Comparison of ENCODE assay signal across 11 mouse cellular contexts in genomic region chr19:10417436-10417835, GRCm38 (mm10). TPM values are rescaled to one million over a fixed set of nuclear protein-coding genes. Genes with fewer than 3 reads are reported as not detected.
A peak's percentile ranks its signal among the peaks of the same experiment; 100 is the strongest.
DNase-seq lines count a peak whose midpoint lies in the region; ATAC-seq and TF ChIP-seq lines count a peak whose summit lies in the region.
"Had no signal": no experiment of that assay in that cellular context is flagged by ENCODE, and none has a peak within 500 bp of the region (broad histone marks: within the 10 kb centered on the region; RNA-seq: fewer than 3 reads in every experiment).

No protein-coding gene starts in this region.

- H3K9me3 ChIP-seq in forebrain, embryonic 15.5 days: no peaks in the 10 kb centered on the region
- no peaks in the 10 kb centered on the region for H3K9me3 ChIP-seq in stomach, postnatal 0 days (ENCODE audit: control insufficient read depth, low read length)
- H3K9me3 ChIP-seq: embryonic facial prominence, embryonic 10.5 days; limb, embryonic 15.5 days; neural tube, embryonic 12.5 days had no signal

- H3K4me2 ChIP-seq in forebrain, embryonic 15.5 days (replicated peaks): no peak overlapping the region
- H3K4me2 ChIP-seq in stomach, postnatal 0 days (replicated peaks; ENCODE audit: low read depth): no peak overlapping the region
- H3K4me2 ChIP-seq: limb, embryonic 15.5 days; neural tube, embryonic 12.5 days had no signal

- H3K4me3 ChIP-seq in forebrain, embryonic 15.5 days: no peak overlapping the region
- no peak overlapping the region for H3K4me3 ChIP-seq in stomach, postnatal 0 days (ENCODE audit: low read depth, low read length)
- H3K4me3 ChIP-seq: embryonic facial prominence, embryonic 10.5 days; limb, embryonic 15.5 days; neural tube, embryonic 12.5 days had no signal

- no peaks in the 10 kb centered on the region for H3K27me3 ChIP-seq in forebrain, embryonic 15.5 days
- H3K27me3 ChIP-seq in stomach, postnatal 0 days (ENCODE audit: control insufficient read depth, insufficient read depth, low read length): no peaks in the 10 kb centered on the region

- no peak overlapping the region for H3K27ac ChIP-seq in forebrain, embryonic 15.5 days (replicated peaks)
- no peak overlapping the region for H3K27ac ChIP-seq in stomach, postnatal 0 days (replicated peaks)
- H3K27ac ChIP-seq: embryonic facial prominence, embryonic 10.5 days; limb, embryonic 15.5 days; neural tube, embryonic 12.5 days had no signal

- H3K9ac ChIP-seq in forebrain, embryonic 15.5 days (replicated peaks): no peak overlapping the region
- H3K9ac ChIP-seq in stomach, postnatal 0 days (ENCODE audit: low read length): no peak overlapping the region
- H3K9ac ChIP-seq: limb, embryonic 15.5 days; neural tube, embryonic 12.5 days had no signal

- no peak for ATAC-seq in forebrain, embryonic 15.5 days (replicated peaks)
- no peak for ATAC-seq in stomach, postnatal 0 days (ENCODE audit: low FRiP score, low TSS enrichment)

- intact Hi-C loops in heart, postnatal 25 days (cut with DNase I): no loop called here

- WGBS in forebrain, embryonic 15.5 days: 62% methylated on average over 12 of the region's 12 CpGs
- 68% methylated on average over 12 of the region's 12 CpGs for WGBS in stomach, postnatal 0 days

- no peak for TF ChIP-seq CTCF in stomach, postnatal 0 days (IDR thresholded peaks at IDR 0.05; ENCODE audit: low read depth)

- peak; percentile 69 to 78 for DNase-seq in right cerebral cortex, adult 2 months (ENCODE audit: low spot score in 2 of 2)
- DNase-seq in right cerebral cortex, postnatal 10 days (ENCODE audit: low spot score in 2 of 2): no peak
- peak; percentile 98 for DNase-seq in cerebellum, adult 9-11 months
- DNase-seq in heart, postnatal 25 days (ENCODE audit: low spot score): peak; percentile 58
- DNase-seq in stomach, postnatal 0 days (ENCODE audit: low spot score): no peak
- no peak for DNase-seq in spleen, postnatal 10 days (ENCODE audit: low spot score in 2 of 2)
- DNase-seq: gastrocnemius, postnatal 25 days had no signal

- H3K4me1 ChIP-seq in forebrain, embryonic 15.5 days: peaks cover 37% of the 10 kb centered on the region
- H3K4me1 ChIP-seq in stomach, postnatal 0 days (replicated peaks; ENCODE audit: control insufficient read depth, insufficient read depth): no peaks in the 10 kb centered on the region; the same call in 1 of the 2 replicates

- TF ChIP-seq EP300 in stomach, postnatal 0 days (optimal IDR thresholded peaks at IDR 0.05): no peak

- H3K36me3 ChIP-seq in forebrain, embryonic 15.5 days: no peaks in the 10 kb centered on the region
- H3K36me3 ChIP-seq in stomach, postnatal 0 days (ENCODE audit: control insufficient read depth, insufficient read depth, low read length): no peaks in the 10 kb centered on the region
- H3K36me3 ChIP-seq: embryonic facial prominence, embryonic 10.5 days; limb, embryonic 15.5 days; neural tube, embryonic 12.5 days had no signal

RNA-seq across cellular contexts. Expression of gene Syt7, which starts 28.5 kb away (rescaled TPM):
- 10 to 100 TPM; 45.8 to 47.0 TPM for total RNA-seq in heart, postnatal 25 days (2021)
- polyA plus RNA-seq in forebrain, embryonic 15.5 days (2015; fragmentation: Nextera tagmentation; extraction: Ambion mirVana): 8.9 and 10.3 TPM in 2 replicates
- 2.7 and 4.3 TPM in 2 replicates for polyA plus RNA-seq in stomach, postnatal 0 days (2015; fragmentation: Nextera tagmentation; extraction: Ambion mirVana)

RNA-seq across cellular contexts. Expression of gene Lrrc10b, which starts 39.8 kb away (rescaled TPM):
- total RNA-seq in heart, postnatal 25 days (2021): 1 to 10 TPM in 1 of 2 experiments, under 1 TPM in 1; 0.75 to 1.0 TPM
- 0.40 and 1.1 TPM in 2 replicates for polyA plus RNA-seq in forebrain, embryonic 15.5 days (2015; fragmentation: Nextera tagmentation; extraction: Ambion mirVana)
- polyA plus RNA-seq in stomach, postnatal 0 days (2015; fragmentation: Nextera tagmentation; extraction: Ambion mirVana): 2.8 and 3.3 TPM in 2 replicates

Comparison
In these comparisons a context has a peak if more than half of its experiments do, and no peak if none do; other contexts are left out.
1. DNase-seq: peak in right cerebral cortex, adult 2 months (2 of 2), cerebellum, adult 9-11 months (single experiment) and heart, postnatal 25 days (single experiment); none in right cerebral cortex, postnatal 10 days (0 of 2), stomach, postnatal 0 days (single experiment) and spleen, postnatal 10 days (0 of 2).